Mouse (Mus musculus): ENCODE measurements around the gene Bcar3. TPM values are rescaled to one million over a fixed set of nuclear protein-coding genes. Genes with fewer than 3 reads are reported as not detected.

Bcar3 gene
- total RNA-seq, 2 experiments from 2014 or later, result 57.8 to 66.6 TPM

GRCm38 (mm10) chr3:122511721-122512619 lies 218.0 kb downstream of the Bcar3 start:
- DNase-seq, result peak in 1 of 2 experiments; percentile 44

- no peak for DNase-seq
Measured at GRCm38 (mm10) chr3:122512725-122513375, 218.9 kb downstream of the Bcar3 start.

GRCm38 (mm10) chr3:122515568-122516326 lies 221.8 kb downstream of the Bcar3 start:
- DNase-seq, result no peak

GRCm38 (mm10) chr3:122516327-122516695 lies 222.4 kb downstream of the Bcar3 start:
- no peak for DNase-seq

- DNase-seq, result no peak
Measured at GRCm38 (mm10) chr3:122517726-122518125, 223.8 kb downstream of the Bcar3 start.

GRCm38 (mm10) chr3:122518231-122518736 lies 224.3 kb downstream of the Bcar3 start:
- no peak for DNase-seq

GRCm38 (mm10) chr3:122519082-122519481 lies 225.1 kb downstream of the Bcar3 start:
- no peak for DNase-seq

- DNase-seq, result no peak
Measured at GRCm38 (mm10) chr3:122520365-122520764, 226.4 kb downstream of the Bcar3 start.

GRCm38 (mm10) chr3:122520875-122521274 lies 226.9 kb downstream of the Bcar3 start:
- no peak for DNase-seq

GRCm38 (mm10) chr3:122521294-122521693 lies 227.4 kb downstream of the Bcar3 start:
- no peak for DNase-seq

GRCm38 (mm10) chr3:122528477-122528876 lies 234.5 kb downstream of the Bcar3 start:
- no peak for DNase-seq

GRCm38 (mm10) chr3:122535938-122536703 lies 242.2 kb downstream of the Bcar3 start:
- no peak for DNase-seq

- DNase-seq, result no peak
Measured at GRCm38 (mm10) chr3:122538851-122539250, 244.9 kb downstream of the Bcar3 start.

- DNase-seq, result peak; percentile 18 to 35
Measured at GRCm38 (mm10) chr3:122539961-122540690, 246.2 kb downstream of the Bcar3 start.

- DNase-seq, result no peak
Measured at GRCm38 (mm10) chr3:122540918-122541317, 247.0 kb downstream of the Bcar3 start.

- no peak for DNase-seq
Measured at GRCm38 (mm10) chr3:122545346-122545745, 251.4 kb downstream of the Bcar3 start.

- no peak for DNase-seq
Measured at GRCm38 (mm10) chr3:122547469-122547868, 253.5 kb downstream of the Bcar3 start.

GRCm38 (mm10) chr3:122551174-122551573 lies 257.2 kb downstream of the Bcar3 start:
- no peak for DNase-seq

- DNase-seq, result no peak
Measured at GRCm38 (mm10) chr3:122557766-122558165, 263.8 kb downstream of the Bcar3 start.

GRCm38 (mm10) chr3:122565285-122565684 lies 271.3 kb downstream of the Bcar3 start:
- DNase-seq, result no peak

- DNase-seq, result no peak
Measured at GRCm38 (mm10) chr3:122566112-122566511, 272.2 kb downstream of the Bcar3 start.

Data from adrenal gland, postnatal 36 days (tissue).